Mouse (Mus musculus) neural tube, embryonic 10.5 days (tissue): ENCODE results near the gene Trpc5.

Source experiments
- DNase-seq: peaks from one replicate; pipeline ENCODE4 v3.0.0-alpha.2; 2017; ENCODE audit warnings: low spot score; ENCODE audit errors: extremely low spot score

Trpc5 gene

DNA sequence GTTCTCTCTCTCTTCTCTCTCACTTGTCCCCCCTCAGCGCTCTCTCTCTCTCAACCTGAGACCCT lies at the start of gene Trpc5:
Gene Trpc5 (minus strand): TSS at position 39 of the 65 bp plus-strand sequence.
- peak; percentile 15 for DNase-seq

GRCm38 (mm10) chrX:144716330-144716729 lies 28.4 kb upstream of the Trpc5 start:
- no peak for DNase-seq

DNA sequence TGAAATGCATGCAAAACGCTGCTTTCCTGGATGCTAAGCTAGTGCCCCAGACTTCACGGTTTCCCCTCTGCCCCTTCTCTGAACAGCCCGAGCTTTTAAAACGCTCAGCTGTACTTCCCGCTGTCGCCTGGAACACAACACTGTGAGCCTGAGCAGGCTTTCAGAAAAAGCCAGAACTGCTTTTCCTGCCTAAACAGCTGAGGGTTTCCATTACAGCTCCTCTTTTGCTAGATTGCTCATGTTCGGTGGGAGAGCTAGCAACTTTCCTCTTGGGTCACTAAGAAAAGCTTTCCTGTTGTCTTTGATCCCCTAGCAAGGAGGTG lies 1.8 kb upstream of the Trpc5 start:
- DNase-seq: peak; percentile 14

DNA sequence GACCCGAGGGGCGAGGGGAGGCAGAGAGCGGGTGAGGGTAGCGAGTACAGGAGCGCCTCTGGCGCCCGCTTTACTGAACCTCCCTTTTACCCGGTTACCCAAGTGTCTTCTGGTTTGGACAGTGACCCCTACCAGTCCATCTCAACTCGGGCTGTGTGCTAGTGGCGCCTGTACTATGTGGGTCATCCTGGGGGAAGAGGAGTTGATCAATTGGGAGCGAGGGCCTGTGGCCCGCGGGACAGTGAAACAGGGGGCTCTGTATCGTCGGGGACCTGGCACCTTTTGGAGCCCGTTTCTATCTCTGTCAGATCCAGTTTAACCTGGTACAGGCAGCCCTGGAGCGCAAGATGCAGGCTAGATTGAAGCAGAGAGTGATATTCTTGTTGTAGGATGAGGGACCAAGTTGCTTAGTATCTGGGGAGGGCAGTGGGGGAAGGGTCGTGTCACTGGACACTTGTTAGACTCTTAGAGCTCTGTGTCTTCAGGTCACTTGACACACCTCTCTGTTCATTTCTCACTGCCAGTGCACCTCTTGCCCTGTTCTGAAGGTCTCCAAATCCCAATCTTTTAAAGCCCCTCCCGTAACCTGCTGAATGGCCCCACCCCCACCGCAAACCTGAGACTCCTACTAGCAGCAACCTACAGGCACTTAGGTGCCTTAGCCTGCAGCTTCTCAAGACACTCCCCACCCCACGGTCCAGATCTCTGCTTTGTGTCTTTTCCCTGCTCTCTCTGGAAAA lies 1.3 kb upstream of the Trpc5 start:
- DNase-seq: peak; percentile 23

GRCm38 (mm10) chrX:144688207-144689118 lies 483 bp upstream of the Trpc5 start, which contains the start of gene Rtl4:
TSS of gene Rtl4 (plus strand) at chrX:144688907.
- DNase-seq: peak; percentile 23

DNA sequence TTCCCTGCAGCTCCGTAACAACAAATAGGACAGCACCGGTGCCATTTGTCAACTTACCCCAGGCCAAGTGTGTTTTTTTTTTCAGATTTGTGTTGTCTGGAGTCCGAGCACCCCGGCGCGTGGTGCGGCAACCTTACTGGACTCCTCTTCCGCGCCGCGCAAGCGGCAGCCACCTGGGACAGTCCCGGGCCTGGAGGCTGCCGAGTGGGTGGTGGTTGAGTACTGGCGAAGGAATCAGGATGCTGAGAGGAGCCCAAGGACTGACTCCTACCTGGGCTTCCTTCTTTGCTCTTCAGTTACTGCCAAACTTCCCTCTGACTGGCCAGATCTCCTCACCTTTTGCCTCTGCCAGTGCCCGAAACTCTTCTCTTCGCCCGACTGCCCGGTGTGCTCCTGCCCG lies 238 bp downstream of the Trpc5 start:
- no peak for DNase-seq

GRCm38 (mm10) chrX:144652196-144652595 lies 35.8 kb downstream of the Trpc5 start:
- DNase-seq: no peak

GRCm38 (mm10) chrX:144645394-144645793 lies 42.6 kb downstream of the Trpc5 start:
- DNase-seq: no peak

DNA sequence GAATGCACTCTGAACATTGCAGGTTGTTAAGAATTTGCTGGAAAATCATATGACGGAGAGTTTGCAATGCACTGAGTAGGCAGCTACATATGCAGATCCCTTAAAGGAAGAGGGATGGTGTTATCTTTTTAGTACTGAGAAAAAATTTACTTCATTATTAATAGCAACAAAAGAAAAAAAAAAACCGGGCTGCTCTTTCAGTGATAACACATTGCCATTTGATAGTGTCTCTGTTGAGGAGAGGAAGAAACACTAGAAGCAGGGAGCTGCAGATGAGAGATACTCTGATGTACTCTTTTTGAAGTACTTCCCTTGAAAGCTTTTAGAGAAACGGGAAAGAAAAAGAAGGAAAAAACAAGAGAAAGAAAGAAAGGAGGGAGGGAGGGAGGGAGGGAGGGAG lies 43.2 kb downstream of the Trpc5 start:
- no peak for DNase-seq

DNA sequence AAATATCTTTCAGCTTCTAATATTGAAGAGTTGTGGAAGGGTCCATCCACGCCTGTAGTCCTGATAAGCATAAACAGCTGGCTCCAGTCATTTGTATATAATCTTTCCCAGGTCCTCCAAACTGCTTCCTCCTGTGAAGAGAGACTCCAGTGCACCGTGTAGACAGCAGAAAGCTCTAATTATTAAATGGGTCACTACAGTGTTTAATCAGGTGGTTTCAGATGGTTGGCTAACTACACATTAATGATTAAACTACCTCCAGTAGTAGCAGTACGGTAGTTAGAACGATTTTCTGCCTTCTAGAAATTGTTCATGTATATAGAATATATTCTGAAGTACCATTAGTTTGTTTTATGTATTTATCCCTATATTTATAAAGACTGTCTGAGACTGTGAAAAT lies 75.2 kb downstream of the Trpc5 start:
- DNase-seq: no peak

- DNase-seq: no peak
Observed at GRCm38 (mm10) chrX:144536431-144536830, 151.5 kb downstream of the Trpc5 start.

GRCm38 (mm10) chrX:144526042-144526441 lies 161.9 kb downstream of the Trpc5 start:
- no peak for DNase-seq

GRCm38 (mm10) chrX:144523239-144523638 lies 164.7 kb downstream of the Trpc5 start:
- no peak for DNase-seq

DNA sequence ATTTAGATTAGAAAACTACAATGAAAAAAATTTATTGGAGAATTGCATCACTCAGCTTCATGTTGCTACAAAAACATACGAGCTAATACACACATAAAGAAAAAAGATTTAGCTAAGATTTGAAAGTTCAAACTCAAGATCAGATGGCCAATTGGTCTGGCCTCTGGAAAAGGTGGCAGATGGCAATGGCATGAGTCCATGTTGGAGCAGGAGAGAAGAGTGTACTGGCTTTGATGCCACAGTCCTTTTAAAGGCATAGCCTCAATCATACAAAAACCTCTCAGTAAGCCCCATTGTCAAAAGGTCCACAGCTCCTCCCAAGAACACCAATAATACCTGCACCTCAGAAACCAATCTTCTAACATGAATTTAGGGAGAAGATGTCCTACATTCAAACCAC lies 196.6 kb downstream of the Trpc5 start:
- no peak for DNase-seq

DNA sequence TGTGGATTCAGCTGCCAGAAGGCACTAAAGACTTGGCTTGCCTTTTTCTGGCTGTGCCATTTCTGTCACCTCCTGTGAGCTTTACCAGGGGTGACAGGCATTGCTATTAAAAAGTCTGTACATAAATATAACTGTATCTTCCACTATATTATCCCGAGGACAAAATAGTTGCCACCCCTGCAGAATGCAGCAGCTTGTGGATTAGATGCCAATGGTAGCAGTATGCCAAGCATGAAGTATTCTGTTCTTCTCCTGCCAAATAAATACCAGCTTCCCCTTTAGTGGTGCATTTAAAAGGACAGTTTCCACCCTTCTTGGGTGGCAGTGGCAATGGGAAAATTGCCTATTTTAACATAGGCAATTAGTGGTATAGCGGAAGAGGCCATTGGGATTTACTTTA lies 223.6 kb downstream of the Trpc5 start:
- no peak for DNase-seq

- no peak for DNase-seq
Observed at GRCm38 (mm10) chrX:144456281-144456680, 231.7 kb downstream of the Trpc5 start, which contains the start of gene Trpc5os. TSS of gene Trpc5os (plus strand) at chrX:144456581.

DNA sequence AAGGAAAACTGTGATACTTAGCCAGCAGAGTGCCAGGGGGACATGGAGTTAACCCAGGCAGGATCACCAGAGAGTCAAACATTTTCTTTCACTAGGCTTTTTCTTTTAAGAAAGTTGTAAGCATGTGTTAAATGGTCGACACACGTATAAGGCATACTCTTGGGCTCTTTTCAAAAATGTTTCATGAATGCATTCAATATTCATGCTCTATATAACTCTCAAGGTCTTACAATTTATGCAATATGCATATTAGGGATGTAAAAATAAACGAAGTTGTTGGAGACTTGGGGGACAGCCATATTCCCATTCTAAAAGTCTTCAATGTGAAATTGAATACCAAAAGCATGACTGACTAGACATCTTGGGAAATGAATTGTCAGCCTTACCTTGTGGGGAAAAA lies 264.1 kb downstream of the Trpc5 start:
- DNase-seq: no peak

DNA sequence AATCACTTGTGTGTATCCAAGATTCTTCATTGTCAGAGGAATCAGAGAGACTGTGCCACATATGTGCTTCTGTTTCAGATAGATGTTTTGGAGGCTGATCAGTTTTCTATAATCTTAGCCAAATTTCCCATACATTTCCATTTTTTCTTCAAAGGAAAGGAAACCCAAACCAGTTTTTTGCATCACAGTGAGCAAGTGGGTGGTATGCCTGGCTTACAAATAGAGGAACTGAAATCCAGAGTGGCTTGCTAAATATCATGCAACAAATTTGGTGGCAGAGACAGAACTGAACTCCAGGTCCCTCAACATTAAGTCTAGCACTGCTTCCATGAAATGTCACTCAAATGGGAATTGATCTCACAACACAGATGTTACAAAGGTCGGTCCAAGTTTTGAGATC lies 266.9 kb downstream of the Trpc5 start:
- no peak for DNase-seq

DNA sequence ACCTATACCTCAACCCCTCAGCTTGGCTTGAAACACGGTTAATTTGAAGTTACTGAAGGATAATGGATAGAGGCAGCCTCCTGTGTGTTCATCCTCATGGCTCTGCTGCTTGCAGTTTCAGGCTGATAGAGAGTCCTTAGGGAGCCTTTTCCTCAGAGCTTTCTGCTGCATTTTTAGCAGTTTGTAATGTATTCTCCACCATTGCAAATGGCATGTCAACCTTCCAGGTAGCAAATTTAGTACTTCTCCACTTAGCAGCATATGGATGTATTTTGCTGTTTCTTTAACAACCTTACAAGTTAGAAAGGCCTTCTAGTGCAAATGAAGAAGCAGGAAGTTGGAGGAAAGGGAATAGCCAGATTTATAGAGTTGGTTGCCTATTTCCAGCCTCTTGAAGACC lies 267.7 kb downstream of the Trpc5 start:
- no peak for DNase-seq

DNA sequence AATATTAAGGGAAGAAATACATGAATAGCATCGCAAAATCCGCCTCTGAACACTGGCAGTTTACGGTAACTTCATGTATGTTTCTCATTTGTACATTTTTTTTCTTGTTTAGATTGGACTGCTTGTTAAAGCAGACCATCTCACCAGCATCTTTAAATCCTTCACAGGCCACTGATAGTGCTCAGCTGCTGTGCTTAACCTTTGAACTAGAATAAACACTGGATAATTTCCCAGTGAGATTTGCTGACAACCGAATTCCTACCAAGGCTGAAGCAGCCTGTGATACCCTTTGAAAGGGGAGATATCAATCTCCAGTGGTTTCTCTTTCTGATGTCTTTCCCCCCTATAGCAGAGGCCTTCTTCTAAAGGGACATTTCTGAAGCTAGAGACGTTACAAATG lies 279.9 kb downstream of the Trpc5 start:
- DNase-seq: no peak

DNA sequence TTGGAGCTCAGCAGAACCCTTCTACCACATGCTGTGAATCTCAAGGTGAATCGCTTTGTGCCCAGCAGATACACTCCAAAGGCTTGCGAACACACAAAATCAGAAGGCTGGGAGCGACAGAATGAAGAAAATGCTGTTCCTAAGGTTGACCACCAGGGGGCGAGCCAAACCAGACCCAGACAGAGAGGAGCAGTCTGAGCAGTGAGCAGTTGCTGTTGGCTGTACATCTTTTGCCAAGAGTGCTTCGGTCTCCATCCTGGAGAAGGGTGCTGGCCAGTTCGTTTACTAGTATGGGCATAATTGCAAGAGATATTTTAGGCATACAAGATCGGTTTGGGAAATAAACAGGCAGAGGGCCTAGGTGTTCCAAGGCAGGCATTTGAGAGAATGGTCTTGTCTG lies 284.5 kb downstream of the Trpc5 start:
- DNase-seq: peak; percentile 40

DNA sequence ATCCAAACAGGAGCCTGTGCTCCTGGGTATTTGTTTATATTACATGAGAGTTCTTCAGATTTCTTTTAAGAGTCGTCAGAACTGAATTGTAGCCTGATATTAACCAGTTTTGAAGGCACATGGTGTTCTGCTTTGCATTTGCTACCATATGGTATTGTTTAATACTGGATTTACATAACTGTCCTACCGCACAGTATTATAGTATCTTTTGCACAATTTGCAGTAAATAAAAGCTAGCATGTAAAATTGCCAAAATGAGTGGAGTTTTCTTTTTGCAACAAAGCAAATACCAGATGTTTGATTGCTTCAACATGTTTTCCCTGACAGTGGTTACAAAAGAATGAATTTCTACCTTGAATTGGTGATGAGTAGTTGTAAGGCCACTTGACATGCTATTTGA lies 313.8 kb downstream of the Trpc5 start:
- DNase-seq: no peak

DNA sequence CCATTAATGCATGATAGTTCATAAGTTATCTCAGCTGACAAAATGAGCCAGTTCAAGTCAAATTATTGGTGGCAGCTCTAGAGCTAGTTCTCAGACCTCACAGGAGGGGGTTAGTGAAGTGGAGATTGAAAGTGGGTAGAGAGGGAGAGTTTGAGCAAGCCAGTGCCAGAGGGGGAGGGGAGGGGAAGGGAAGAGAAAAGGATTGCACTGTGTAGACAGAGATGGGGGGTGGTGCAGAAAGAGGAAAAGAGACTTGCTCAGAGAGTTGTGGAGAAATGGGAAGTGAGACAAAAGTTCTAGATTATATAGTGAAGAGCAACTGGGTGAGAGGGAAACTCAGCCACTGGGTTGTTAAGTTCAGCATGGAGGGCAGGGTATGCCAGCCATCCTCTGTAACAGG lies 349.6 kb downstream of the Trpc5 start:
- no peak for DNase-seq
